Mouse (Mus musculus): ENCODE data around the gene Aip. TPM values are rescaled to one million over a fixed set of nuclear protein-coding genes. Genes with fewer than 3 reads are reported as not detected.
A peak's percentile ranks its signal among the peaks of the same experiment; 100 is the strongest.

The Aip gene
- total and polyA plus RNA-seq, 2 experiments from 2014 or later = 23.8 to 61.7 TPM

- H3K4me1 ChIP-seq (ENCODE audit: control insufficient read depth, insufficient read depth) = peaks cover 5% of the 10 kb centered on the region; the same call in 1 of the 2 replicates
- H3K9me3 ChIP-seq (replicated peaks; ENCODE audit: control insufficient read depth, low read length) = no peaks in the 10 kb centered on the region
- WGBS = 78% methylated on average over 6 of the region's 6 CpGs
- no peak for DNase-seq (ENCODE audit: low spot score)
- ATAC-seq (ENCODE audit: insufficient read depth, low read depth) = no peak
- H3K4me2 ChIP-seq (ENCODE audit: low read depth, low read length) = peak overlapping the region; percentile 14; the same call in 1 of the 2 replicates
- no peaks in the 10 kb centered on the region for H3K27me3 ChIP-seq (ENCODE audit: control insufficient read depth, insufficient read depth, low read length)
- no peak for TF ChIP-seq CTCF (IDR thresholded peaks at IDR 0.05; ENCODE audit: low read depth)
- TF ChIP-seq EP300 (IDR thresholded peaks at IDR 0.05; ENCODE audit: low read depth) = no peak
- peaks cover 76% of the 10 kb centered on the region for H3K36me3 ChIP-seq (replicated peaks; ENCODE audit: control insufficient read depth, insufficient read depth, low read length)
- peak overlapping the region; percentile 24; the same call in 1 of the 2 replicates for H3K4me3 ChIP-seq (ENCODE audit: low read depth, low read length)
- no peak overlapping the region; the same call in 1 of the 2 replicates for H3K9ac ChIP-seq (replicated peaks; ENCODE audit: low read depth, low read length)
- H3K27ac ChIP-seq (ENCODE audit: low read depth) = no peak overlapping the region
Observed at GRCm38 (mm10) chr19:4155223-4156072, 29.8 kb upstream of the Aip start.

GRCm38 (mm10) chr19:4154437-4155222 is 29.0 kb upstream of the Aip start:
- Histone ChIP-seq H3K9ac (replicated peaks; ENCODE audit: low read depth, low read length) (no peak overlapping the region; the same call in 1 of the 2 replicates), H3K4me1 (ENCODE audit: control insufficient read depth, insufficient read depth) (peaks cover 10% of the 10 kb centered on the region; the same call in 1 of the 2 replicates), H3K27me3 (ENCODE audit: control insufficient read depth, insufficient read depth, low read length) (no peaks in the 10 kb centered on the region), H3K4me2 (ENCODE audit: low read depth, low read length) (no peak overlapping the region; the same call in 1 of the 2 replicates), H3K27ac (ENCODE audit: low read depth) (peak overlapping the region; percentile 9; the same call in 1 of the 2 replicates), H3K36me3 (replicated peaks; ENCODE audit: control insufficient read depth, insufficient read depth, low read length) (peaks cover 72% of the 10 kb centered on the region), H3K4me3 (ENCODE audit: low read depth, low read length) (peak overlapping the region; percentile 24; the same call in 1 of the 2 replicates), H3K9me3 (replicated peaks; ENCODE audit: control insufficient read depth, low read length) (no peaks in the 10 kb centered on the region)
- ATAC-seq (ENCODE audit: insufficient read depth, low read depth) = no peak
- DNase-seq (ENCODE audit: low spot score) = no peak
- TF ChIP-seq EP300 (IDR thresholded peaks at IDR 0.05; ENCODE audit: low read depth) (peak; percentile 66; the same call in 1 of the 2 replicates), CTCF (IDR thresholded peaks at IDR 0.05; ENCODE audit: low read depth) (no peak)
- WGBS = 64% methylated on average over 13 of the region's 13 CpGs

- no peak for ATAC-seq (ENCODE audit: insufficient read depth, low read depth)
- no peaks in the 10 kb centered on the region for H3K27me3 ChIP-seq (ENCODE audit: control insufficient read depth, insufficient read depth, low read length)
- H3K36me3 ChIP-seq (replicated peaks; ENCODE audit: control insufficient read depth, insufficient read depth, low read length) = peaks cover 58% of the 10 kb centered on the region
- H3K27ac ChIP-seq (ENCODE audit: low read depth) = peak within 1 kb of the TSS; percentile 52
- H3K4me2 ChIP-seq (ENCODE audit: low read depth, low read length) = no peak within 1 kb of the TSS
- no peak within 1 kb of the TSS for H3K9ac ChIP-seq (replicated peaks; ENCODE audit: low read depth, low read length)
- TF ChIP-seq EP300 (IDR thresholded peaks at IDR 0.05; ENCODE audit: low read depth) = no peak
- TF ChIP-seq CTCF (IDR thresholded peaks at IDR 0.05; ENCODE audit: low read depth) = no peak
- DNase-seq (ENCODE audit: low spot score) = no peak
- H3K9me3 ChIP-seq (replicated peaks; ENCODE audit: control insufficient read depth, low read length) = no peaks in the 10 kb centered on the region
- peak within 1 kb of the TSS; percentile 24; the same call in 1 of the 2 replicates for H3K4me3 ChIP-seq (ENCODE audit: low read depth, low read length)
- 53% methylated on average over 11 of the region's 11 CpGs for WGBS
- peaks cover 18% of the 10 kb centered on the region for H3K4me1 ChIP-seq (ENCODE audit: control insufficient read depth, insufficient read depth)
Observed at GRCm38 (mm10) chr19:4153232-4153654, 27.6 kb upstream of the Aip start, which contains the start of gene Ptprcap. TSS of gene Ptprcap (plus strand) at chr19:4153604.

GRCm38 (mm10) chr19:4152445-4153231 is 27.0 kb upstream of the Aip start:
- ATAC-seq (ENCODE audit: insufficient read depth, low read depth) (no peak), DNase-seq (ENCODE audit: low spot score) (no peak)
- H3K9ac ChIP-seq (replicated peaks; ENCODE audit: low read depth, low read length) = no peak overlapping the region
- peaks cover 53% of the 10 kb centered on the region for H3K36me3 ChIP-seq (replicated peaks; ENCODE audit: control insufficient read depth, insufficient read depth, low read length)
- H3K4me2 ChIP-seq (ENCODE audit: low read depth, low read length) = no peak overlapping the region
- TF ChIP-seq CTCF (IDR thresholded peaks at IDR 0.05; ENCODE audit: low read depth) (no peak), EP300 (IDR thresholded peaks at IDR 0.05; ENCODE audit: low read depth) (peak; percentile 4; the same call in 1 of the 2 replicates)
- H3K4me3 ChIP-seq (ENCODE audit: low read depth, low read length) = no peak overlapping the region
- H3K27ac ChIP-seq (ENCODE audit: low read depth) = peak overlapping the region; percentile 52
- H3K4me1 ChIP-seq (ENCODE audit: control insufficient read depth, insufficient read depth) = peaks cover 21% of the 10 kb centered on the region
- H3K9me3 ChIP-seq (replicated peaks; ENCODE audit: control insufficient read depth, low read length) = no peaks in the 10 kb centered on the region
- WGBS = 77% methylated on average over 8 of the region's 8 CpGs
- H3K27me3 ChIP-seq (ENCODE audit: control insufficient read depth, insufficient read depth, low read length) = no peaks in the 10 kb centered on the region

- no peaks in the 10 kb centered on the region for H3K9me3 ChIP-seq (replicated peaks; ENCODE audit: control insufficient read depth, low read length)
- H3K4me2 ChIP-seq (ENCODE audit: low read depth, low read length) = no peak overlapping the region
- peaks cover 21% of the 10 kb centered on the region for H3K4me1 ChIP-seq (ENCODE audit: control insufficient read depth, insufficient read depth)
- ATAC-seq (ENCODE audit: insufficient read depth, low read depth) (no peak), DNase-seq (ENCODE audit: low spot score) (no peak)
- H3K27me3 ChIP-seq (ENCODE audit: control insufficient read depth, insufficient read depth, low read length) = no peaks in the 10 kb centered on the region
- no peak overlapping the region for H3K4me3 ChIP-seq (ENCODE audit: low read depth, low read length)
- peaks cover 47% of the 10 kb centered on the region for H3K36me3 ChIP-seq (replicated peaks; ENCODE audit: control insufficient read depth, insufficient read depth, low read length)
- no peak overlapping the region for H3K27ac ChIP-seq (ENCODE audit: low read depth)
- H3K9ac ChIP-seq (replicated peaks; ENCODE audit: low read depth, low read length) = no peak overlapping the region
- WGBS = 69% methylated on average over 5 of the region's 5 CpGs
- no peak for TF ChIP-seq CTCF (IDR thresholded peaks at IDR 0.05; ENCODE audit: low read depth)
- TF ChIP-seq EP300 (IDR thresholded peaks at IDR 0.05; ENCODE audit: low read depth) = no peak
Observed at GRCm38 (mm10) chr19:4151898-4152297, 26.2 kb upstream of the Aip start.

All from heart, postnatal 0 days (tissue).